Mouse (Mus musculus) heart, embryonic 16.5 days (tissue): Measurements from ENCODE around the gene Myh6. TPM values are rescaled to one million over a fixed set of nuclear protein-coding genes. Genes with fewer than 3 reads are reported as not detected.

Source experiments
- ATAC-seq: fragments of 200-750 bp; cut with Nextera tagmentation; replicated peaks from 2 replicates; pipeline ENCODE4 v1.8.0; 2017; ENCODE audit warnings: moderate number of reproducible peaks; ENCODE audit not compliant: insufficient read depth, low FRiP score; ENCODE audit errors: extremely low read depth
- H3K27ac ChIP-seq: fragments of 300-500 bp; sonication (generic); 2 replicates; pipeline ENCODE4 v1.5.1; 2014; ENCODE audit warnings: mild to moderate bottlenecking, low read length, control low read depth, moderate library complexity
- H3K27me3 ChIP-seq: fragments of 300-500 bp; sonication (generic); 2 replicates; pipeline ENCODE4 v1.6.1; 2014; ENCODE audit warnings: low read length, mixed read lengths; ENCODE audit not compliant: control insufficient read depth, insufficient read depth
- H3K36me3 ChIP-seq: fragments of 300-500 bp; sonication (generic); 2 replicates; pipeline ENCODE4 v1.6.1; 2014; ENCODE audit not compliant: control insufficient read depth, insufficient read depth
- H3K4me1 ChIP-seq: fragments of 300-500 bp; sonication (generic); 2 replicates; pipeline ENCODE4 v1.6.1; 2014; ENCODE audit warnings: low read length, mixed read lengths; ENCODE audit not compliant: control insufficient read depth, insufficient read depth
- H3K4me2 ChIP-seq: fragments of 300-500 bp; sonication (generic); 2 replicates; pipeline ENCODE4 v1.6.1; 2014; ENCODE audit warnings: low read depth, mild to moderate bottlenecking, control low read depth, low read length
- H3K4me3 ChIP-seq: fragments of 300-500 bp; sonication (generic); 2 replicates; pipeline ENCODE4 v1.5.1; 2014; ENCODE audit warnings: mild to moderate bottlenecking, control low read depth, low read length
- H3K9ac ChIP-seq: fragments of 300-500 bp; sonication (generic); 2 replicates; pipeline ENCODE4 v1.6.1; 2014; ENCODE audit warnings: low read length, control low read depth
- H3K9me3 ChIP-seq: fragments of 300-500 bp; sonication (generic); replicated peaks from 2 replicates; pipeline ENCODE4 v1.6.1; 2016; ENCODE audit warnings: low read length; ENCODE audit not compliant: control insufficient read depth
- WGBS: fragments of 180-500 bp; shearing (Covaris S2); extraction: QIAGEN DNeasy Blood & Tissue Kit; methylation state at CpG from one replicate; pipeline ENCODE4 v1.1.7; 2014; 5-methylcytosine and 5-hydroxymethylcytosine counted together
- microRNA counts: library from miRNA; unstranded; fragments of <30 nt; microRNA quantifications from one replicate; lab custom pipeline; 2016
- microRNA-seq: library from miRNA; unstranded; fragments of <30 nt; microRNA quantifications from one replicate; pipeline ENCODE4, GENCODE M21; 2017
- polyA plus RNA-seq: library from polyadenylated mRNA; unstranded; fragments of >200 nt; fragmentation: Nextera tagmentation; extraction: Ambion mirVana; gene quantifications from 2 replicates; pipeline ENCODE4 v1.2.1, GENCODE M21; 2015

The Myh6 gene
- polyA plus RNA-seq, 1 experiment from 2014 or later: 2,585 TPM

- no peak overlapping the region for H3K4me2 ChIP-seq
- WGBS: 35% methylated on average over 2 of the region's 2 CpGs
- H3K36me3 ChIP-seq: peaks cover 31% of the 10 kb centered on the region
- no peaks in the 10 kb centered on the region for H3K27me3 ChIP-seq
- no peak overlapping the region for H3K4me3 ChIP-seq
- H3K27ac ChIP-seq: peak overlapping the region; percentile 21
- peaks cover 22% of the 10 kb centered on the region for H3K4me1 ChIP-seq
- ATAC-seq: no peak
- H3K9me3 ChIP-seq: no peaks in the 10 kb centered on the region
- peak overlapping the region; percentile 16 for H3K9ac ChIP-seq
Observed at GRCm38 (mm10) chr14:54897445-54897844, 69.3 kb downstream of the Myh6 start.

GRCm38 (mm10) chr14:54894296-54895151 is 72.2 kb downstream of the Myh6 start:
- Histone ChIP-seq H3K36me3 (peaks cover 31% of the 10 kb centered on the region), H3K27ac (peak overlapping the region; percentile 94), H3K9ac (peak overlapping the region; percentile 99), H3K4me1 (peaks cover 20% of the 10 kb centered on the region), H3K4me3 (peak overlapping the region; percentile 97), H3K9me3 (no peaks in the 10 kb centered on the region), H3K4me2 (peak overlapping the region; percentile 85), H3K27me3 (no peaks in the 10 kb centered on the region)
- peak; percentile 73 for ATAC-seq
- WGBS: under 1% methylated on average over 54 of the region's 54 CpGs

GRCm38 (mm10) chr14:54893651-54894181 is 73.0 kb downstream of the Myh6 start:
- H3K4me3 ChIP-seq: peak overlapping the region; percentile 97
- peak; percentile 97 for ATAC-seq
- H3K27me3 ChIP-seq: no peaks in the 10 kb centered on the region
- peak overlapping the region; percentile 70 for H3K4me2 ChIP-seq
- no peaks in the 10 kb centered on the region for H3K9me3 ChIP-seq
- under 1% methylated on average over 38 of the region's 38 CpGs for whole genome bisulfite sequencing
- peak overlapping the region; percentile 99 for H3K9ac ChIP-seq
- peak overlapping the region; percentile 94 for H3K27ac ChIP-seq
- H3K36me3 ChIP-seq: peaks cover 26% of the 10 kb centered on the region
- peaks cover 20% of the 10 kb centered on the region for H3K4me1 ChIP-seq

GRCm38 (mm10) chr14:54892200-54892599 is 74.5 kb downstream of the Myh6 start, which contains the start of gene Pabpn1:
Pabpn1 (plus strand) TSS chr14:54892500.
- Histone ChIP-seq H3K4me1 (peaks cover 16% of the 10 kb centered on the region), H3K36me3 (peaks cover 17% of the 10 kb centered on the region), H3K9me3 (no peaks in the 10 kb centered on the region), H3K4me2 (peak within 1 kb of the TSS; percentile 70), H3K27me3 (no peaks in the 10 kb centered on the region), H3K4me3 (peak within 1 kb of the TSS; percentile 65), H3K27ac (peak within 1 kb of the TSS; percentile 90), H3K9ac (peak within 1 kb of the TSS; percentile 72)
- no peak for ATAC-seq
- WGBS: 92% methylated on average over 3 of the region's 3 CpGs

MicroRNAs encoded within 50 kb of the gene (microRNA counts, 519-probe panel; counts per million panel counts)
- microRNA mmu-miR-208a (lab: Ali Mortazavi, UCI) (4,465 counts per million, percentile 98 among the panel's probes with 10 or more counts), microRNA mmu-miR-208b (lab: Ali Mortazavi, UCI) (4,972 counts per million, percentile 100 among the panel's probes with 10 or more counts)

Small RNA genes within 50 kb of the gene (microRNA-seq; reads per million reads assigned to microRNA genes)
- gene Mir208a (7,664 reads per million, percentile 95 among the genes with 10 or more reads in this experiment), gene Mir208b (75,117 reads per million, percentile 99 among the genes with 10 or more reads in this experiment)

Other genes with a start within 250 kb of the Myh6 start
- 3.2 and 4.0 TPM in 2 replicates for gene Slc7a8, start 185.0 kb downstream of the Myh6 start, polyA plus RNA-seq
- not detected in 2 replicates for gene Rnf212b, start 152.8 kb downstream of the Myh6 start, polyA plus RNA-seq
- 4.9 and 6.4 TPM in 2 replicates for gene Homez, start 96.0 kb downstream of the Myh6 start, polyA plus RNA-seq
- gene Ppp1r3e, start 89.4 kb downstream of the Myh6 start, polyA plus RNA-seq: 0.59 and 1.4 TPM in 2 replicates
- gene Bcl2l2, start 83.5 kb downstream of the Myh6 start, polyA plus RNA-seq: 3.3 and 4.3 TPM in 2 replicates
- not detected in 2 replicates for gene Gm20521, start 83.5 kb downstream of the Myh6 start, polyA plus RNA-seq
- 61.9 and 68.4 TPM in 2 replicates for gene Pabpn1, start 74.4 kb downstream of the Myh6 start, polyA plus RNA-seq
- gene Slc22a17, start 53.8 kb downstream of the Myh6 start, polyA plus RNA-seq: 27.2 and 31.9 TPM in 2 replicates
- gene Efs, start 40.8 kb downstream of the Myh6 start, polyA plus RNA-seq: 13.4 and 14.4 TPM in 2 replicates
- not detected in 2 replicates for gene Il25, start 34.2 kb downstream of the Myh6 start, polyA plus RNA-seq
- 0.86 and 1.3 TPM in 2 replicates for gene Cmtm5, start 30.7 kb downstream of the Myh6 start, polyA plus RNA-seq
- not detected in 2 replicates for gene Gm17428, start 10.0 kb upstream of the Myh6 start, polyA plus RNA-seq
- 6,075 and 6,619 TPM in 2 replicates for gene Myh7, start 27.7 kb upstream of the Myh6 start, polyA plus RNA-seq
- 63.3 and 68.1 TPM in 2 replicates for gene Ngdn, start 48.5 kb upstream of the Myh6 start, polyA plus RNA-seq
- gene Zfhx2, start 125.4 kb upstream of the Myh6 start, polyA plus RNA-seq: 2.5 and 3.0 TPM in 2 replicates
- 16.1 and 16.9 TPM in 2 replicates for gene Thtpa, start 127.9 kb upstream of the Myh6 start, polyA plus RNA-seq
- 10.4 and 14.2 TPM in 2 replicates for gene Ap1g2, start 139.7 kb upstream of the Myh6 start, polyA plus RNA-seq
- 0.09 and 0.25 TPM in 2 replicates for gene Jph4, start 150.0 kb upstream of the Myh6 start, polyA plus RNA-seq